Mouse (Mus musculus) bone marrow macrophage, adult 2 months (primary cell): ENCODE measurements around the gene Hmces.

Experiments used
- CTCF ChIP-seq: IDR thresholded peaks from 2 replicates; pipeline ENCODE4 v1.5.1; 2012; ENCODE audit warnings: low read depth, mild to moderate bottlenecking, low read length, moderate library complexity
- POLR2A ChIP-seq: IDR thresholded peaks from 2 replicates; pipeline ENCODE4 v1.6.1; 2012; ENCODE audit warnings: mild to moderate bottlenecking, low read depth, low read length, borderline replicate concordance

- TF ChIP-seq POLR2A (no peak), CTCF (no peak)
Observed at GRCm38 (mm10) chr6:87879628-87880027, 34.1 kb upstream of the Hmces start.
